Mouse (Mus musculus) brain, embryonic 14.5 days (tissue): ENCODE measurements around the gene Gstm6.

Experiments
- CTCF ChIP-seq: fragments of 200-500 bp; IDR thresholded peaks from 2 replicates; pipeline ENCODE4 v1.5.1; 2012; ENCODE audit warnings: inconsistent platforms, mild to moderate bottlenecking, moderate library complexity, borderline replicate concordance; ENCODE audit not compliant: insufficient read depth, insufficient read length; ENCODE audit errors: extremely low read depth
- POLR2A ChIP-seq: fragments of 200-500 bp; IDR thresholded peaks from 2 replicates; pipeline ENCODE4 v1.6.1; 2012; ENCODE audit warnings: mild to moderate bottlenecking, inconsistent platforms, borderline replicate concordance; ENCODE audit not compliant: poor library complexity, insufficient read depth, insufficient read length, severe bottlenecking; ENCODE audit errors: extremely low read depth

- no peak for TF ChIP-seq CTCF
- TF ChIP-seq POLR2A, result no peak
Measured at GRCm38 (mm10) chr3:107929731-107930130, 13.8 kb downstream of the Gstm6 start.
